Mouse (Mus musculus): ENCODE measurements at regions not wholly inside any gene's neighbourhood (a gene's known extent, or its start where the extent isn't known, plus 50 kb on each side); places are given as distances from the start of the nearest gene placed in this dataset.
A peak's percentile ranks its signal among the peaks of the same experiment; 100 is the strongest.

DNA sequence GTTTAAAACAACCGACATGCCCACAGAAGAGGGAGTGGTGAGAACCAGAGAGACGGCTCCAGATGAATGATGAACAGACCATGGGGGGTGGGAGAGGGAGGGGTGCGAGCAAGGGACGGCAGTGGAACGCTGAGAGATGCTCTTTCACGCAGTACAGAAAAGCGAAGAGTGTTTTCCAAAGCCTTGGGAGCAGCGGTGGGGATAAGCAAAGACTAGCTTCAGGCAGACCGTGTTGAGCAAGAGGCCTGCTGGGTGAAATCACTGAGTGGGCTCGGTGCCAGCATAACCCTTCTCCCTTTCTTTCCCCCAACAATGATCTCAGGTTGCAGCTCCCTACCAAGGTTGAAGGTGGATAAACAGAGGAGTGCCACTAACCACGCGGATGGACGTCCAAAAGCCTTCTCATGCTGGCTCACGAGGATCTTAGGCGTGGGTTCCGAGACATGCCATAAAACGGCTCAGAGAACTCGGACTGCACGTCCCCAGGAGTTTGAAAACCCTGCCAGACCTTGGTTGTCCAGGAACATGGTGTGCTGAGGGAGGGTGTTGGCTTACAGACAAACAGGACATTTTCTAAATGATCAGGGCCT, 153.1 kb downstream of the Syk start:
- TF ChIP-seq POLR2A (IDR thresholded peaks at IDR 0.05; ENCODE audit: low read depth, low read length) (no peak), CTCF (IDR thresholded peaks at IDR 0.05; ENCODE audit: borderline replicate concordance, insufficient read depth, low read length) (no peak)
- H3K4me1 ChIP-seq (ENCODE audit: control insufficient read depth, insufficient read depth, low read length) = no peaks in the 10 kb centered on the region; the same call in 1 of the 2 replicates
- H3K4me3 ChIP-seq (ENCODE audit: insufficient read depth, low read length) = no peak overlapping the region
- H3K27ac ChIP-seq (ENCODE audit: insufficient read depth, low read length) = no peak overlapping the region

DNA sequence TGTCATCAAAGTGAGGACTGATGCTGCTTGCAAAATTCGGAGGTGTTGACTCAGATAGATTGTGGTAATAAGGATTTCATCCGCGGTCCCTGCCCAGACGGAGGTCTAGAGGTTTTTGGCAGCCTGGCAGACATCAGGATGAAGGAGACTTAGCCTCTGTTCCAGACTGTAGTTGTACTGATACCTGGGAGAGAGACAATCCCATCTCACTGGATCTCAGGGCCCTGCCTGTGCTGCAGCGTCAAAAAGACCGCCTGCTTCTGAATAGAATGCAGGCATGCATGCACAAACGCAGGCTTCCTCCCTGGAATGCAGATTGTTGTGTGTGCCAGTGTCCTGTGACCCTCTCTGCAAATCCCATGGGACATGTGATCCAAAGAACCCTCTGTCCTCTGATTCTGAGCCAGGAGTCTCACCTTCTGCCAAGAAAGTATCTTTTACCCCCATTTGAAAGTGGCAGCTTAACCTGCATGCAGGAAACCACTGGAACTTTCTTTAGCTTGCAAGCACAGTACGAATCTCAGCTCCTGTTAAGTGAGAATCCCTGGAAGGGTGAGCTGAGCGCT, 155.2 kb downstream of the Syk start:
- no peak overlapping the region for H3K4me3 ChIP-seq (ENCODE audit: insufficient read depth, low read length)
- H3K4me1 ChIP-seq (ENCODE audit: control insufficient read depth, insufficient read depth, low read length) = no peaks in the 10 kb centered on the region; the same call in 1 of the 2 replicates
- TF ChIP-seq CTCF (IDR thresholded peaks at IDR 0.05; ENCODE audit: borderline replicate concordance, insufficient read depth, low read length) (no peak), POLR2A (IDR thresholded peaks at IDR 0.05; ENCODE audit: low read depth, low read length) (no peak)
- H3K27ac ChIP-seq (ENCODE audit: insufficient read depth, low read length) = no peak overlapping the region

DNA sequence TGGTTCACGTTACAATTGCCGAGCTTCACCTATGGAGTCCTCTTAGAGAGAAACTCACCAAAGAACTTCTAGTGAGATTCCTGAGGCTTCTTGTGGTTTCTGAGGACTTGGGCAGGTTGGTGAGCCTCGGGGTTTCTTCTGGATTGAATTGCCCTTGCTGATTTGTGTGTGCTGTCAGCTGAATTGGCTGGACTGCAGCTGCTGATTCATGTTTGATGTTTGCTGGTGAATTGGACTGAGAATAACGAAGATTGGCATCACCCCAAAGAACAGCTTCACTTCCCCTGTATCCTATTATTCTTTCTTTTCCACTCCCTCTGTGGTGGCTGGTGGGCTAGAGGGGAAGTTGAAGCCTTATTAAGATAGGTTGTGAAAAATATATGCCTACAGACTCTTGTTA, 158.4 kb downstream of the Syk start:
- no peaks in the 10 kb centered on the region for H3K4me1 ChIP-seq (ENCODE audit: control insufficient read depth, insufficient read depth, low read length)
- H3K27ac ChIP-seq (ENCODE audit: insufficient read depth, low read length) = no peak overlapping the region
- TF ChIP-seq POLR2A (IDR thresholded peaks at IDR 0.05; ENCODE audit: low read depth, low read length) (no peak), CTCF (IDR thresholded peaks at IDR 0.05; ENCODE audit: borderline replicate concordance, insufficient read depth, low read length) (no peak)
- no peak overlapping the region for H3K4me3 ChIP-seq (ENCODE audit: insufficient read depth, low read length)

DNA sequence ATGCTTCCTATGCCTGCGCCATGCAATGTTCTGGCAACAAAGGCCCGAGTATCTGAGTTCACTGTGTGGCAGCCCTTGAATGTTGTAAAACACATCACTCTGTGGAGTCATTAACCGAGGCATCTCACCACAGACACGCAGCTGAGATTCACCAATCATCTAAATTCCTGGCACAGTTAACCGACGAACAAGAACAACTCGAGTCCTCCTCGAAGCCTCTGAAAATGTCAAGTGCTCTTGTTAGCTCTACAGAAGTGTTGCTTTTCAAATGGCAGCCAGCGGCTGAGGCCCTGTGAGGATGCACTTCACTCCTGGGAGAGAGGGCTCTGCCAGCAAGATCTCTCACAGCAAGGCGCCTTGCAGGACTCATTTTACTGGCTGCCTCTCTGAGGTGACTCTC, 173.0 kb downstream of the Syk start:
- no peak overlapping the region for H3K4me3 ChIP-seq (ENCODE audit: insufficient read depth, low read length)

DNA sequence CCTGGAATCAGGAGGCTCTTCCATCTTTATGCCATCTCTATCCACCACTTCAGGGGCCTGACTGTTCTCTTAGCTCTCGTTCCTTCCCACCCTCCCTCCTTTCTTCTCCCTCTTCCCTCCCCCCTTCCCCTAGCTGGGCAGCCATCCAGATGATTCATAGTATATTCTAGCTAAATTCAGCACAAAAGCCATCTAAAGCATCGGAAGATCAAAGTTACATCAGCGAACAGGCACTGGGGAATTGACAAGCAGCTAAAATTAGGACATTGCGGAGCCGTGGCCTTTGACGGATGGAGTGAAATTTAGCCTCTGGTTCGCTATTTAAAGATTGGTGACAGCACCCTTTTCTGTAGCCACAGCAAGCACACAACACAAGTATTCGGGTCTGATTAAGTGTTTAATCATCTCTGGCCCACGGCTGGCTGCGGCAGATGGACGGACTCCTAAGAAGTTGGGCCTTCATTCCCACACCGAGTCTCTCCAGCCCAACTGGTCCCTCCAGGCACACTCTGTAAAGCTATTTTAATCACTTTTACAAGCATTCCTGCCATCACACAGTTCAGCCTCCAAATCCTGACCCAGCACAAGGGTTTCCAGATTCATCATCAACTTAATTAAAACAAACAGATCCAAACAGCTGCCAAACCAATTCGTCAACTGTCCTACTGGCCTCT, 163.8 kb downstream of the Auh start:
- no peak overlapping the region for H3K4me3 ChIP-seq (ENCODE audit: insufficient read depth, low read length)
- peak overlapping the region; percentile 87 for H3K27ac ChIP-seq (ENCODE audit: insufficient read depth, low read length)
- peaks cover 9% of the 10 kb centered on the region for H3K4me1 ChIP-seq (ENCODE audit: control insufficient read depth, insufficient read depth, low read length)
- TF ChIP-seq POLR2A (IDR thresholded peaks at IDR 0.05; ENCODE audit: low read depth, low read length) = no peak
- TF ChIP-seq CTCF (IDR thresholded peaks at IDR 0.05; ENCODE audit: borderline replicate concordance, insufficient read depth, low read length) = no peak

More for the DNA sequence above, 173.0 kb downstream of the Syk start:
- TF ChIP-seq CTCF (IDR thresholded peaks at IDR 0.05; ENCODE audit: borderline replicate concordance, insufficient read depth, low read length) = no peak
- no peak for TF ChIP-seq POLR2A (IDR thresholded peaks at IDR 0.05; ENCODE audit: low read depth, low read length)
- no peak overlapping the region for H3K27ac ChIP-seq (ENCODE audit: insufficient read depth, low read length)
- H3K4me1 ChIP-seq (ENCODE audit: control insufficient read depth, insufficient read depth, low read length) = no peaks in the 10 kb centered on the region

DNA sequence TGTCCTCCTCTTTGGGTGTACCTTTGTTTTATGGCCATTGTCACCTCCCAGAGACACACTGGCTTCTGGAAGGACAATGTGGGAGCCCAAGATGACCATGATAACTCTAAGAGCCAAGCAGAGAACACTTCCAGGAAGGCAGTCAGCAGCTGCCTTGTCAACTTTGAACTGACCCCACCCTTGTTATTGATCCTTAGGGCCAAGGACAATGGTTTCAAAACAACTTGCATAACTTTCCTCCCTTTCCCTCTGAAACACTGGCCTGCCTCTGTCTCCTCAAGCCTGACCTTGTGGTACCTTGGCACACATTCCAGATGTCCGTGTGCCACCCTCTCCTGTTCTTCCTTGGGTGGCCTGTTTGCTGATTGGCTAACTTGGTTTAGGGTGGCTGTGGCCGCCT, 163.2 kb downstream of the Auh start:
- TF ChIP-seq CTCF (IDR thresholded peaks at IDR 0.05; ENCODE audit: borderline replicate concordance, insufficient read depth, low read length) = no peak
- TF ChIP-seq POLR2A (IDR thresholded peaks at IDR 0.05; ENCODE audit: low read depth, low read length) = no peak
- Histone ChIP-seq H3K27ac (ENCODE audit: insufficient read depth, low read length) (peak overlapping the region; percentile 87), H3K4me1 (ENCODE audit: control insufficient read depth, insufficient read depth, low read length) (peaks cover 9% of the 10 kb centered on the region), H3K4me3 (ENCODE audit: insufficient read depth, low read length) (no peak overlapping the region)

DNA sequence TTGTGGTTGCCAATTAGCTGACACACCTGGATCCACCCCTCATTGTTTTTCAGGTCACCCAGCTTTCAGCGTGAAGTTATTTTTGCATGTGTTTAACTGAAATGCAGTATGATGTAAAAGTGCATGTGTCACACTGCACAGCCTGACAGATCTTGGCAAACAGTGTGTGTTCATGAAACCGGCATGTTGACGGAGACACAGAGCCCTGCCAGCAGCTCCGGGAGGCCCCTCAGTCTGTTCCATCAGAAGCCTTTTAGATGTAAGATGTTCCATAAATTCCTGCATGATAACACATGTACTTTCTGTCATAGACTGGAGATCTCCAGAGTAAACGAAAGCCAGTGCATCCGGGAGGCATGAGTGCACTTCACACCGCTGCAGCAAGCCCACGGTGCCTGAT, 159.5 kb downstream of the Auh start:
- peaks cover 9% of the 10 kb centered on the region for H3K4me1 ChIP-seq (ENCODE audit: control insufficient read depth, insufficient read depth, low read length)
- H3K27ac ChIP-seq (ENCODE audit: insufficient read depth, low read length) = no peak overlapping the region
- no peak overlapping the region for H3K4me3 ChIP-seq (ENCODE audit: insufficient read depth, low read length)
- TF ChIP-seq POLR2A (IDR thresholded peaks at IDR 0.05; ENCODE audit: low read depth, low read length) = no peak
- TF ChIP-seq CTCF (IDR thresholded peaks at IDR 0.05; ENCODE audit: borderline replicate concordance, insufficient read depth, low read length) = no peak

DNA sequence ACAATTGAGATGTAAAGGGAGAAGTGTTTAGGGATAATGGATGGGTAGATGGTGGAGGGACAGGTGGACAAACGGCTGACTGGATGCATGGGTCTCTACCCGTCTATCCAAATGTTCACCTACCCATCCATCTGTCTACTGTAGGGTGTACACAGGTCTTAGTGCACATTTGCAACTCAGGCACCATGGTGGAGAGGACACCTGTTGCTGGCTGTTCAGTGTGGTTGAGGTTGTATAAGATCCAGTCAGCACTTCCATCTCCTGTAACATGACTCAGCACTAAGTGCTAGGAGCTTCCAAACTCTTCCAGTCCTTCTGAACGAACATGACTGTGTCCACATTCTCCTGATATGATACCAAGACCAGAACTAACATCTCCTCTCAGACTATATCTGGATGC, 158.0 kb downstream of the Auh start:
- Histone ChIP-seq H3K4me3 (ENCODE audit: insufficient read depth, low read length) (no peak overlapping the region), H3K27ac (ENCODE audit: insufficient read depth, low read length) (no peak overlapping the region), H3K4me1 (ENCODE audit: control insufficient read depth, insufficient read depth, low read length) (peaks cover 2% of the 10 kb centered on the region; the same call in 1 of the 2 replicates)
- TF ChIP-seq CTCF (IDR thresholded peaks at IDR 0.05; ENCODE audit: borderline replicate concordance, insufficient read depth, low read length) (no peak), POLR2A (IDR thresholded peaks at IDR 0.05; ENCODE audit: low read depth, low read length) (no peak)

DNA sequence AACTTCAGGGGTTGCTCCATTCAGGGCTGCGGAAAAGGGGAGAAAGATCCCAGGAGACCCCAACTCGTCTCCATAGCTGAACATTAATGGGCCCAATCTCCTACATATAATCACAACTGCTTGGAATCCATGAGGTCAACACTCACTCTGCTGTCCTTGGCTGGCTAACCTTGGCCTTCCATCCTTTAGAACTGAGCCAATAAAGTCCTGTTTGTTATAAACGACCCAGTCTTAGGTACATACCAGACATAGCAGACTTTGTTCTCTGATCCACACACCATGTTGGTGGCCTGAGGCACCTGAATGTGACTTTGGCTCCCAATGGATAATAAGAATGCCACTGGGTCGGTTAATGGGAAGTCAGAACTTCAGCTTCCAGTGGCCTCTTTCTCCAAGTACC, 157.4 kb downstream of the Auh start:
- no peak overlapping the region for H3K27ac ChIP-seq (ENCODE audit: insufficient read depth, low read length)
- TF ChIP-seq CTCF (IDR thresholded peaks at IDR 0.05; ENCODE audit: borderline replicate concordance, insufficient read depth, low read length) (no peak), POLR2A (IDR thresholded peaks at IDR 0.05; ENCODE audit: low read depth, low read length) (no peak)
- H3K4me3 ChIP-seq (ENCODE audit: insufficient read depth, low read length) = no peak overlapping the region
- no peaks in the 10 kb centered on the region for H3K4me1 ChIP-seq (ENCODE audit: control insufficient read depth, insufficient read depth, low read length)

DNA sequence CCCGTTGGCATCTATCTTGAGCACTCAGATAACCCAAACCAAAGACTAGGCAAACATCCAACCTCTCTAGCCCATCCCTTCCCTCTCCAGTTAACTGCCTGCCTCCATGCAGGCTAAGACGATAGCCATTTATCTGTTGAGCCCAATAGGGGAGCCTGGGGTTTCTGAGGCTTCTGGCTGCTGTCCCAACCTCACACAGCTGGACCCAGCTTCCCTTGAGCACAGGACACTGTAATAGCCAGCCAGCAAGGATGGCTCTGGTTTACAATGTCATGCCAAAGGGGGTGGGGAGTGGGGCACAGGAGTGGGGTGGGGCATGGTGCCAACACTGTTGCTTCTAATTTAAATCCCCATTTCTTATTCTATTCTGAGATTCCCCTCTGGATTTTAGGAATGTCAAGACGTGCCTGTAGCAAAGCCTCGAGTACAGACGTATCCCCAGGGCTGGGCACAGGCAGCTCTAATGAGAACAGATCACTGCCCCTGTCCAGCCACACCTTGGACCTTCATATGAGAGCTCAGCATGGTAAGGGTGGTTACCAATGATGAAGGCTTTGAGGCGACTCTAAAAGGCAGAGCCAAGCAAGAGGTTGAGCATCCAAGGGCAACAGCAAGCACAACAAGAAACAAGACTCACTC, 152.0 kb downstream of the Auh start:
- no peak overlapping the region for H3K4me3 ChIP-seq (ENCODE audit: insufficient read depth, low read length)
- TF ChIP-seq CTCF (IDR thresholded peaks at IDR 0.05; ENCODE audit: borderline replicate concordance, insufficient read depth, low read length) (no peak), POLR2A (IDR thresholded peaks at IDR 0.05; ENCODE audit: low read depth, low read length) (no peak)
- H3K27ac ChIP-seq (ENCODE audit: insufficient read depth, low read length) = peak overlapping the region; percentile 79; the same call in 1 of the 2 replicates
- peaks cover 8% of the 10 kb centered on the region; the same call in 1 of the 2 replicates for H3K4me1 ChIP-seq (ENCODE audit: control insufficient read depth, insufficient read depth, low read length)

Data from embryonic fibroblast, embryonic 13.5 days (primary cell).